Comparison of ENCODE assay signal across 8 mouse cellular contexts in genomic region chr11:102604010-102604584, GRCm38 (mm10). TPM values are rescaled to one million over a fixed set of nuclear protein-coding genes. Genes with fewer than 3 reads are reported as not detected.
A peak's percentile ranks its signal among the peaks of the same experiment; 100 is the strongest.
DNase-seq lines count a peak whose midpoint lies in the region; ATAC-seq and TF ChIP-seq lines count a peak whose summit lies in the region.

Gene Fzd2 (plus strand): TSS chr11:102604396.

- peak within 1 kb of the TSS; percentile 78 for H3K4me3 ChIP-seq in hindbrain, postnatal 0 days (ENCODE audit: low read length)
- H3K4me3 ChIP-seq in left cerebral cortex, adult 2 months: peak within 1 kb of the TSS; percentile 47

- H3K27ac ChIP-seq in hindbrain, postnatal 0 days: peak within 1 kb of the TSS; percentile 82
- H3K27ac ChIP-seq in left cerebral cortex, adult 2 months: peak within 1 kb of the TSS; percentile 60

- peak; percentile 99 for DNase-seq in adipocyte (ENCODE audit: low spot score)
- DNase-seq in gastrocnemius, postnatal 10 days: peak; percentile 71
- DNase-seq in hindbrain, postnatal 0 days (ENCODE audit: low spot score): peak; percentile 98
- peak; percentile 28 to 50 for DNase-seq in left cerebral cortex, adult 2 months (ENCODE audit: extremely low spot score in 1 of 2, low spot score in 2 of 2)
- peak; percentile 86 to 93 for DNase-seq in lung, postnatal 4 days
- peak; percentile 88 to 93 for DNase-seq in right cerebral cortex, postnatal 10 days (ENCODE audit: low spot score in 2 of 2)
- no peak for DNase-seq in c-Kit-positive CD71-positive TER-119-positive erythroid progenitor cells, embryonic 14.5 days (ENCODE audit: low spot score)

- H3K27me3 ChIP-seq in hindbrain, postnatal 0 days (ENCODE audit: insufficient read depth, low read length): no peaks in the 10 kb centered on the region

- H3K4me1 ChIP-seq in hindbrain, postnatal 0 days (ENCODE audit: insufficient read depth, low read length): peaks cover 3% of the 10 kb centered on the region; the same call in 1 of the 2 replicates

- ATAC-seq in common myeloid progenitor, adult 5-6 weeks (replicated peaks; ENCODE audit: low read depth, poor library complexity, severe bottlenecking): peak; percentile 80
- ATAC-seq in hindbrain, postnatal 0 days: peak; percentile 96

- no peak for TF ChIP-seq CTCF in hindbrain, postnatal 0 days (IDR thresholded peaks at IDR 0.05; ENCODE audit: low read depth)
- no peak for TF ChIP-seq CTCF in left cerebral cortex, adult 2 months (IDR thresholded peaks at IDR 0.05)

- peak within 1 kb of the TSS; percentile 77 for H3K4me2 ChIP-seq in hindbrain, postnatal 0 days (ENCODE audit: low read depth, low read length)

- no peaks in the 10 kb centered on the region for H3K9me3 ChIP-seq in hindbrain, postnatal 0 days (ENCODE audit: low read length)

- intact Hi-C loops in left cerebral cortex, adult 2 months (cut with DNase I): loop anchor here (2.0 kb wide), 1 partner anchor 25 kb away; the partner anchor contains the start of gene Gm11627

- H3K9ac ChIP-seq in hindbrain, postnatal 0 days (replicated peaks; ENCODE audit: low read length): peak within 1 kb of the TSS; percentile 65

- H3K36me3 ChIP-seq in hindbrain, postnatal 0 days (ENCODE audit: insufficient read depth, low read length): no peaks in the 10 kb centered on the region

- WGBS in hindbrain, postnatal 0 days: under 1% methylated on average over 30 of the region's 31 CpGs

RNA-seq across cellular contexts. Expression of gene Fzd2, which starts in this region (rescaled TPM):
- not detected in 2 replicates for total RNA-seq in common myeloid progenitor, adult 5-6 weeks (2017)
- 10 to 100 TPM in 1 of 2 experiments, 1 to 10 TPM in 1; 8.0 to 12.5 TPM for total RNA-seq in gastrocnemius, postnatal 10 days (2021)
- 31.7 and 34.5 TPM in 2 replicates for total RNA-seq in hindbrain, postnatal 0 days (2014; rRNA removed)
- polyA plus RNA-seq in hindbrain, postnatal 0 days (2015; fragmentation: Nextera tagmentation; extraction: Ambion mirVana): 6.0 and 6.5 TPM in 2 replicates
- 10 to 100 TPM; 10.9 to 11.7 TPM for total RNA-seq in left cerebral cortex, adult 2 months (2021)

Comparison
In these comparisons a context has a peak if more than half of its experiments do, and no peak if none do; other contexts are left out.
1. Peak in ATAC-seq in common myeloid progenitor, adult 5-6 weeks; RNA of the gene not detected or under 1 TPM.